Mouse (Mus musculus) ovary, postnatal 14 days (tissue): ENCODE results near the gene Mterf1b.
"Not testable (repeated sequence)": the region's sequence is repeated elsewhere in the genome, so short reads cannot be mapped to it uniquely, and the experiment has no call there.

Source experiments
- DNase-seq: peaks from one replicate; pipeline ENCODE4 v3.0.0; 2022; ENCODE audit warnings: low spot score

Gene Mterf1b

DNA sequence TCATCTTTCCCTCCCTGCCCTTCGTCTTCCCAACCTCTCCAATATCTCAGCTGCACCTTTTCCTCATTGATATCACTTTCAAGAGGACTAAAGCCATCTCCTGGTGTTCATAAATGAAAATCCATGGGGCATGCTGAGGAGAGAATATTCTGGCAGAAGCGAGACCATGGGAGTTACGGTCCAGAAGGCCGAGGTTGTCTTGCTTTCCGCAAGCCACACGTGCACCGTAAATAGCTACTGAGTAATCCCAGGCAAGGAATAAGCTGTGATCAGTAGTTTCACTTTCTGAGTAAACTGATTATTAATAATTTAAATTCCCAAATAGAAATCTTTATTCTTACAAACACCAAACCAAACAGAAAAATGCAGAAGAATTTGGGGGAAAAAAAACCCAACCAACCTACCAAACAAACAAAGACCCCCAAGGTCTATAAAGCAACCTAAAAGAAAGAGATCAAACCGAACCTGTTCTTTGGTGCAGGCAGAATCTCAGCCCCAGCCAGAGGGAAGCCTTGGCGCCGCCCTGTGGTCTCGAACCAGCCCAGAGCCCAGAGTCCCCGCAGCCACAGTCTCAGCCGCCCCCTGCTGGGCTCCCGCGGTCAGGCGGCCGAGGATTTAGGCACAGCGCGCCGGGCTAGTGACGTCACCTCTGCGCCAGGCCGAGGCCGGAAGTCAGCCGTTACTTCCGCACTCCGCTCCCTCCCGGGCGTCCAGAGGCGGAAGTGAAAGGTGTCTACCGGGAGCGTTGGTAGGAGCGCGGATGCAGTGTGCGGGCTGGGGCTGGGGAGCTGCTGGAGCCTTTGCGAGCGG is at the start of gene Mterf1b:
Gene Mterf1b (plus strand): TSS at position 697 of the 810 bp plus-strand sequence.
- not testable (repeated sequence) for DNase-seq

DNA sequence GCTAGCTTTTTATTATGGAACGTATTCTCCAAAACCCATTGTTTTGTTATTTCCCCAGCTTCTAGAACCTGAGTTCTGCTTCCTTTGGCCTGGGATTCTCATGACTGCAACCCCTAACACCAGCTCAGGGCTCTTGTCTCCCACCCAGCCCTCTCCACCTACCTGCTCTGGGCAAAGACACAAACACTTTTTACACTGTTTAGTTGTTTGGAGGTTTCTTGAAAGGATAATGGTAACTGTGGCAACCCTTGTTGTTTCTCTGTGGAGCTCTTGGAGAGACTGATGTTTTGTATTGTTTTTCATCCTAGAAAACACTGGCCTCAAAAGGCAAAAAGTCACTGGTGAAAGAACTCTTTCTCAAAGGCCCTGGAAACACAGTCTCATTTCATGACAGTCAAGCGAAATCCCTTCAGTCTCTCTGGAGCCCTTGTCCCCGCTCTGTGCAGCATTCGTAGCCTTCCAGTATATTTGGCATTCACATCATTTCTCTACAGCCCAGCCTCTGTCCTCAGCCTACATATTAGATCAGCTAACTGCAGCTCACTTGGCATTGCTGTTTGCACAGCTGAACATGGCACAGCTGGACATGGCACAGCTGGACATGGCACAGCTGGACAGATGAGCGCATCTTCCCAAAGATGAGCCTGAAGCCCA is 32.6 kb upstream of the Mterf1b start:
- DNase-seq, result not testable (repeated sequence)

DNA sequence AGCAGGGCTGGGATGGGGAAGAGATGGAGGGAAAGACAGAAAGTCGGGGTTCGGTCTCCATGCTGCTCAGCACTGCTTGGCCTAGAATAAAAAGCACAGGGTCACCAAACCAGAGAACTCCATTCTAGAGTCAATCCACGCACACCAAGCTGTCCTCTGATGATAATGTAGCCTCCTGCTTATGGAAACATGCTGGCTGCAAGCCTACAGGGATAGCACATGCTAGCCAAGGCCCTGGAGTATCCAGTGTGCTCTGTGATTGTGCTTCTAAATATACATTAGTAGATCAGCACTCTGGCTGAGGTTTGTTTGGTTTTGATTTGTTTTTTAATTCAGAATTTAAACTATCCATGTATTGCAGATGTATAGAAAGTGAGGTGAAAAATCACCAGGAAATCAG is 30.6 kb upstream of the Mterf1b start:
- no peak for DNase-seq

DNA sequence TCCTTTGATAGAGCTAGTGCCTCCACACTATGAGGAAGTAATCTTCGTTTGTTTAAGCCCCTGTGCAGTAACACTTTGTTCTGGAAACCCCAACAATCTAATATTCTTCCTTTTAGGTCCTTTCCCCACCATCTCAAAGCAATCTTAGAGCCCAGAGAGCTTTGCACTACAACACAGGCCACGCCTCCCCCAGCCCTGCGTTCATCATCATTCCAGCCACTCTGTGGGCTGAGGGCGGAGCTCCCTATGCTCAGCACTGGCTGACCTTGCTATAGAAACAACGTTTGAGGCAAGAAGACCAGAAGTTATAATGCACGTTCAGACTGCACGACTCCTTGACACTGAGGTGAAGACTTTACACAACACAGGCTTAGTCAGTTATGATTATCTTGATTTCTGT is 29.7 kb upstream of the Mterf1b start:
- no peak for DNase-seq

DNA sequence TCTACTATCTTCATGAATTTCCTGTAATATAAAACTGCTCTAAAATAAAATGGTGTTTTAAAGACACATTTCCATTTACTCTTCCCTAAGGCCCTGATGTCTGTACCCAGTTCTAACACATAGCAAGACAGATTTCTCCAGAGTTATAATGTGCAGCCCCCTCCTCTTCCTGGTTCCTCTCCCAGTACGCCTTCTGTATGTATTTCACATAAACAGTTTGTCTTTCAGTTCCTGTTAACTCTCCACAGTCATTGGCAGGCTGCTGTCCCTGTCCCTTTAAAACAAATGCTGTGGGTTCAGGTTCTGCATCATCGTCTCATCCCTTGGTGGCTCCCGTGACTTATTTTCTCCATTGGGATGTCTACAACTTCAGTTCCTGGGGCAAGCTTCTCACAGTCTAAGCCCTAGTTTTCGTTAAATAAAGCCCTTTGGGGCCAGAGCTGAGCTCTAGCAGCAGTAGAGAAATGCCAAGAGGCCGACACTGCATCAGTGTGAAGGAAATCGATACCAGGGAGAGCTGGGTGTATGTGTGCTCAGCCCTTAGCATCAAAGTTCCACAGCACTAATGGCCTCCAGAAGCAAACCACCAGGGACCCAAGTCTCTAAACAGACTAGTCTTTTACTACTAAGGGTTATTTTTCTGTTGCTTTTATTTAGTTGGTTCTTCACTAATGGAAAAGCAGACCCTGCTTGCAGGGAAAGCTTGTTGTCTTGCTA is 24.2 kb upstream of the Mterf1b start:
- DNase-seq, result not testable (repeated sequence)

DNA sequence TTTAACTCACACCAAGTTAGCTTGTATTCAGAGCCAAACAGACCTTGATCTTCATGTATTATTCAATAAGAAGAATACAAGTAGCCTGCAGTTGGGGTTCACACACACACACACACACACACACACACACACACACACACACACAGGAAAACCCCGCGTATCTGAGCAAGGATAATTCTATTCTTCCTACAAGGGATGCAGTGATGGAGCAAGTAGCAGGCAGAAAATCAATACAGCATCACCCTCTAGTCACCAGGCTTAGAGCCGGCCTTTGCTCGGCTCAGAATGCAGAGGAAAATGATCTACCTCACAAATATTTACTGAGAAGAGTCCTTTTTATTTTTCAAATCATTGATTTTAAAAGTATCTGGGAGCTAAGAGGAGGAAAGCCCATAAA is 23.6 kb upstream of the Mterf1b start:
- not testable (repeated sequence) for DNase-seq

DNA sequence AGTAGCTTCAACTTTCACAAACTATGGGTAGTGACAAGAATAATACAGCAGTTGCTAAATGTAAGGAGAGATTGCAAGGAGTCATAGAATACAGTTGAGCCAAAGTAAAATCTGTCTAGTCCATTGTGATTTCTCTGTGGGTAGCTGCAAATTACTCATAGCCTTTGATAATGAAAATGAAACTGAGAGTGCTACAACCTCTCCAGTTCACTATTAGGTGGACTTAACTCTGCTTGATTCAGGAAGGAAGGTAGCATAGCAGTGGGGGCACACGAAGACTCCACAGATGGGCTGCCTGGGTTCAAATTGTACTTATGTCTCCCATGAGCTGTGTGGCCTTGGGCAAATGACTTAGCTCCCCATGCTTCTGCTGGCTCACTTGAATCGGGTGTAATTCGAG is 15.7 kb upstream of the Mterf1b start:
- DNase-seq, result not testable (repeated sequence)

DNA sequence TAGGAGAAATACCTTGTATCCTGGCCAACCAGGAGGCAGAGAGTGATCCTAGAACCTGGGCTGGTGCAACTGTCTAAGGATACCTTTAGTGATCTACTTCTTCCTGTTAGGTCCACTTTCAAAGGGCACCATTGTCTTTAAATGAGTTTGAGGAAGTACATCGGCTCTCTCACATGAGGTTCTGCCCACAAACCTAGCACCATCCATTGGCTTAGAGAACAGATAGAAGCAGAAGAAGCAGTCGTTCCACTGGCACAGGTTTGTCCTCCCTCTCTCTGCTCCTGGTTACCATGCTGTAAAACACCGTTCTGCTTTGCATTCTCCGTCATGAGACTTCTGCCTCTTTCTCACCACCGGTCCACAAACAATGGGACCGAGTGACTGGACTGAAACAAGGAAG is 12.8 kb upstream of the Mterf1b start:
- no peak for DNase-seq

DNA sequence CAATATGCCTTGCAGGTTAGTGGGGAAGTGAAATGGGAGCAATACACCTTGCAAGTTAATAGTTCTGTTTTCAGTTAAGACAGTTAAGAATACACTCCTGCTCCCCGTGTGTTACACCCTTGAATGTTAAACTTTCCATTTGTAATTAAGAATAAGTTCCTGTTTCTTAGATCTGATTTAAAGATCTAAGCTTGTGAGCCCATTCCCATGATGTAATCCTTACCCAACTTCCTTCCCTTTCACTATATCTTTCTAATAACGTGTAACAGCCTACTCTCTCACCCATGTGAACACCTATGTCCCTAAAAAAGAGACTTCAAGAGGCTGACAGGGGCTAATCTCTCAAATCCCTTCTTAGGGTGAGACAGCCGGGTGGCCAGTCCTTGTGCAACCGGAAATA is 5.4 kb upstream of the Mterf1b start:
- DNase-seq, result no peak

DNA sequence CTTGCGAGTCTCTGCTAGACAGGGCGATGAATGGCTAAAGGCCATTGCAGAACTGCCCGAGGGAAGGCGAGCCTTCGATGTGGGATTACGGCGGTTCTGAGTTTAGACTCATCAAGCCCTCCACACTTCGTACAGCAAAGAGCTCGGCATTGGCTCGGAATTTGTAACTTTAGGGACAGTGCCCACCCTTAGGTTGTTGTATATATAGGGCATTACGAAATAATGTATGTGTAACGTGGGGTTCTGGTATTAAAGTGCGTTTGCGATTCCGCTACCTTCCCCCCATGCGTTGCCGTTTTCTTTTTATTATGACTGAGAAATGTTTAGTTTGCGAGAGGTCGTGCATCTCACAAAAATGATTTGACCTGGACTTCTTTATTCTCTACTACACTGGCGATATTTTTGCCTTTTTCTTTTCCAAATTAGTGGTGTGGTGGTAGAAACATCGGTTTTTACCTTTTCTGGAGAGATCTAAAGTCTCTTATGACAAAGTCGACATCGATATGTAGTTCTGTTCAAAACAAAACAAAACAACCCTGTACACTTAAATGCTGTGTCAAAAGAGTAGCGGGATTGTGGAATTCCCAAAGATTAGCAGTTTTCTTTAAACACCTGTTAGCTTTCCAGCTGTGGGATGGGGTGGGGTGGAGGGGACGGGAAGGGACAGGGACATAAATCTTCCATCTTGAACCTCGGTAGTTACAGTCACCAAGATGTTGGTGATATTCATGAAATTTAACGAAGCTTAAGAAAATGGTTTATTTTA is 497 bp downstream of the Mterf1b start:
- DNase-seq, result not testable (repeated sequence)

DNA sequence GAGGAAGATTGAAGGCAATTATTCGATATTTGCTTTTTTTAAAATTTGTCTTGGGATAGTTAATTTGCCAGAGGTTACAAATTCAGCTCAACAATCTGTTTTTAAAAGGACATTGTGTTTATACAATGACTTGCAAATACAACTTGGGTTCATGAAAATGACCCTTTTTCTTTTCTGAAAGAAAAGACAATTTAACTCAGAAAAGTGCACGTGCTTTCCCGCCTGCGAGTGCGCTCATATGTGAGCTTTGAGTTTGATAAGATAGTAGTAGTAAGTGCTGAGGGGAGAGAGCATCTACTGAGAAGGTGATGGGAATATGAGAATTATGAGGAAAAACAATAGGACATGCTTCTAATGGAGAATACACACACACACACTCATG is 1.1 kb downstream of the Mterf1b start:
- no peak for DNase-seq

DNA sequence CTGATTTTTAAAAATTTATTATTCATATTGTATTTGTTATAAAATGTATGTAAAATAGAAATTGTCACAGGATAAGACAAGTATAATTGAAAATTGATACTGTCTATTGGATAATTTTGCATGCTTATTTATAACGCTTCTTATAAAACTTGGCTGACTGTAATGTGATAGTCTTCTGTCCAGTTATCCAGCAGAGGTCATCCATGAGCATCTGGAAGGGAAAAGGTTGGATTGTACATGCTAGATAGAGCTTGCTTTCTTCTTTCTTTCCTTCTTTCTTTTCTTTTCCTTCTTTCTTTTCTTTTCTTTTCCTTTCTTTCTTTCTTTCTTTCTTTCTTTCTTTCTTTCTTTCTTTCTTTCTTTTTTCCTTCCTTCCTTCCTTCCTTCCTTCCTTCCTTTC is 2.0 kb downstream of the Mterf1b start:
- no peak for DNase-seq

DNA sequence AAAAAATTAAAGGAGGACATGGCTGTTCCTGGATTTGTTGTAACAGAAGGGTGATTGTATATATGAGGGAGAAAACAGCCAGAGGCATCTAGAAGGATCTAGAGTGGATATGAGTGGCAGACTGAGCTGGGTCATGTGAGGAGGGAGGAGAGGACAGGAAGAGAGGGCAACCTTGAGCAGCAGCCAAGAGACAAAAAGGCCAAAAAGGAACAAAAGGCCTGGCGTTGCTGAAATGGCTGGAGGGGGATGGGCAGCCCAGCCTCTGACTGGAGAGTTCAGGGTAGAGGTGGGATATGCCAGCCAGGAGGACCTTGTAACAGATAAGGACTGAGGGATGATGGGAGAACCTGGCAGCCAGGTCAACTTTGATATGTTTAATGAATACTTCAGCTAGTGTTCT is 2.9 kb downstream of the Mterf1b start:
- DNase-seq, result no peak

DNA sequence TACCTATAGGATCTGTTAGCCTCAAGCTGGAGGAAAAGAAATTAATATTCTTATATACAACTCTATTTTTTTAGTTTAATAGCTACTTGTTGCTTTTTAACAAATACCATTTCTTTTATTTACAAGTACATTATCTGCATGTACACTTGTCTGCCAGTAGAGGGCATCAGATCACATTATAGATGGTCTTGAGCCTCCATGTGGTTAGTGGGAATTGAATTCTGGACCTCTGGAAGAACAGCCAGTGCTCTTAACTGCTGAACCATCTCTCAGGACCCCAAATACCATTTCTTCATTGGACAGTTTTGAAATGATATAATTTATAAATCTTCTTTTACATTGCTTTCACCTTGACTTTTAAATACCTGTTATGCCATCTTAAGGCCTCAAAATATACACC is 9.2 kb downstream of the Mterf1b start:
- DNase-seq, result no peak

DNA sequence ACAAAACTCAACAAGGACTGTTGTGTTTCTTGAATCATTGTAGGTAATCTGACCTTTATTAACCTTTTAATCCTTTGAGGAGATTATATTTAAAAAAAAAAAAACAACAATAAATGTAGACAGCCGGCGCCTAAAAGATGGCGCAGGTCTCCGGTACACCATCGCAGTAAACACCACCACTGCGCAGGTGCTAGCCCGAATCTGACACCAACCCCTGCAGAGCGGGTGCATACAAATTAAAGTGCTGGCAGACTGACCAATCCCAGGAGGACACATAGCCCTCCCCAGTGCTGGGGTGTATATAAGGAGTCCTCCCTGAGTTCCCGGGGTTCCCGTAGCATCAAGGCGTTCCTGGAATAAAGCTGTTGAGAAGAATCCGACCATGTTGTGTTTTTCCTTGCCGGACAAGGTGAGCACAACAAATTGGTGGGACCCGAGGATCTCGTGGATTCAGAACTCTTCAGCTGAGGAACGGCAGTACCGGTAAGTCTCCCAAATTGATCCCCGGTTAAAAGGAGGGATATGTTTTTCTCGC is 10.2 kb downstream of the Mterf1b start:
- not testable (repeated sequence) for DNase-seq

DNA sequence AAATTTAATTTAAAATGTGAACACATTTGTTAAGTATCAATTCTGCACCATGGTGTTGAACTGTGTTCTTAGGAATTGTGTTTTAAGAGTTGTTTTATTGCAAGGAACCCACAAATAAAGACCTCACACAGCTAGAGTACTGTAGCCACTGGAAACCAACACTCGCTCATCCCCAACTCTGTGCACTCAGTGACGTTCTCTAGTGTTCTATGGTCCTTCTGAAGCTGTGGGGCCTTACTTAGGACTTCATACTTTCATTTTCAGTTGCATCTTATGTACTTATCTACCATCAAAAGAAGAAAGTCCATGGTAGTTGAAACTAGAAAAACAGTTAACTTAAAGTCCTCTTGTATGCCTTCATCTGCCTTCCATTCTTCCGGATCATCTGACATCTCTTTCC is 17.9 kb downstream of the Mterf1b start:
- not testable (repeated sequence) for DNase-seq

DNA sequence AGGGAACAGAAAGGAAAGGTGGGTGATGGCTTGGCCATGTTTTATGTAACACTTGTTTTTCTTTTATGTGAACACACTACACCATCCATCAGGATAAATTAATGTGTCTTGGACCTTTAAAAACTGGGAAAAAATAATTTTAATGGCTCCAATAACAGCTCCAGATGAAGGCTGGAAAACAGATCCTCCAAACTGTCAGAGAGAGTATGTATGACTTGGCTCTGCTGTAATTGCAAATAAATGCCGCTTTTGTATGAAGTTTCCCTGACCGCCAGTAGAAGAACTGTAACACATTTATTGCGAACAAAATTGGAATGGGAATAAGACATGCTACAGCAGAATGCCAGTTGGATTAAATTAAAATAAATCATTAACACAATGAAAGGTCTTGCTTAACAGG is 29.1 kb downstream of the Mterf1b start:
- DNase-seq, result no peak

DNA sequence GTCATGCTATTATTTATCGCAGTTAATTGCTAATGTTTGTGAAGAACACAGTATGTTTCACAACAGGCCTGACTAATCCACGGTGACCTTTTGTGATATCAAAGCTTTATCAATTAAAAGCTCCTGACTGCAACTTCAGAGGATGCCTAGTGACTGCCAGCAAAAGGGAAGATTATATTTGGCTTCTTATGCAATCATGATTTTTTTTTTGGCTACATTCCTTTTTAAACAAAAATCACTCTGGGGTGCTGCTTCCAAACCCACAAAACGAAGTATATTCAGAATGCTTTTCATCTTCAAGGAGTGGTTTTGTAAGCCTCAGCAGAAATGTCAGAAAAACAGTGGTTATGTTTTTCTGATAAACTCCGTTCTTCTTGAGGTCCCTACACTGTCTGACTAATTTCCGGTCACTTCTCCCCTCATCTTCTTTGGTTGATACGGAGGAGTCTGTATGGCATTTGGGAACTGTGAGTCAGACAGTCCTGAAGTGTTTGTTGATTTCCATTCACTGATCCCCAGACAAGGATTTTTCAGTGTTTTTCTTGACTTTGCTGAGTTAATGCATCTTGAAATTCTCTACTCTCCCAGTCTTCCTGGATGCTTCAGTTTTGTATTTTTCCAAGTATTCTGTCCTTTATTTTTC is 29.9 kb downstream of the Mterf1b start:
- no peak for DNase-seq

DNA sequence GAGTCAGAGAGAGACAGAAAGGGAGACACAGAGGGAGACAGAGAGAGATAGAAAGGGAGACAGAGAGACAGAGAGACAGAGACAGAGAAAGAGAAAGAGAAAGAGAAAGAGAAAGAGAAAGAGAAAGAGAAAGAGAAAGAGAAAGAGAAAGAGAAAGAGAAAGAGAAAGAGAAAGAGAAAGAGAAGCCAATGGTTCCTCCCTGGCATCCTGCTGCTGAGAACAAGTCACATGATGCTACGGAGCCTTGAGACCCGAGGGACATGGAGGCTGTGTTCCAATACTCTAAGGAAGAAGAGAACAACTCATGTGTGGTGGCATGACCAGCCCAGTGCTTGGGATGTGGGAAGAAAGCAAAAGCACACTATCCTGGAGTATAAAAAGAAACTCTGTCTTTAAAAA is 40.0 kb downstream of the Mterf1b start:
- no peak for DNase-seq

DNA sequence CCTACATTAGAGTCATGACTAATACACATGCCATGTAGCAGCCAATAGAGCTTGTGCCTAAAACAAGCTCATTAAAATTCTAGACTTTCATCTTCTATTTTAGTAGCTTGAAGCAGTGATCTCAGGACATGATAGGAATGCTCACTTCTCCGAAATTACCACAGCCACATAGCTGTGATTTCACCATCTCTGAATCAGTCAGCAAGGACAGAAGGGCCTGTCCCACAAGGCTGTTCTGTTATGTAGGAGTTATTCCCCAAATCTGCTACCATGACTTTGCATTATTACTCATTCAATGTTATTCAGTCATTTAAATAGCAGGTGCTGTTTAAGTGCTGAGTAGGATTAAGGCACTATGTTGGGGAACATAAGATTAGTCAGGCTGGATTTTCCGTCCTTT is 42.3 kb downstream of the Mterf1b start:
- no peak for DNase-seq

DNA sequence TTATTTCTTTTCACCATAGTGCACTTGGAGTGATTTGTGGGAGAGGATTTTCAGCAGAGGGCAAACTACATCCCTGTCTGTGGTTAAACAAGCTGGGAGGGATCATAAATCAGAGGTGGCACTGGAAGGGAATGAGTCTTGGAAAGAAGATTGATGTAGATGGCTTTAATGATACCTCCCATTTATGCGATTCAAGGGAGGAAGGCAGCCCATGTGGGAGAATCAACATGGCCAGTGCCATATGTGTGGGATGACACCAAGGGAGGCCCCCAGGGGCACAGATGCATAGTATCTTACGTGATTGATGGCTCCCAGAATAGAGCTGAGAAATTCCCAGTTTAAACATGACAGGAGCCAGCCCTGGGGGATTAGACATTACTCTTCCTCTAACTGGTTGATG is 48.0 kb downstream of the Mterf1b start:
- DNase-seq, result no peak

DNA sequence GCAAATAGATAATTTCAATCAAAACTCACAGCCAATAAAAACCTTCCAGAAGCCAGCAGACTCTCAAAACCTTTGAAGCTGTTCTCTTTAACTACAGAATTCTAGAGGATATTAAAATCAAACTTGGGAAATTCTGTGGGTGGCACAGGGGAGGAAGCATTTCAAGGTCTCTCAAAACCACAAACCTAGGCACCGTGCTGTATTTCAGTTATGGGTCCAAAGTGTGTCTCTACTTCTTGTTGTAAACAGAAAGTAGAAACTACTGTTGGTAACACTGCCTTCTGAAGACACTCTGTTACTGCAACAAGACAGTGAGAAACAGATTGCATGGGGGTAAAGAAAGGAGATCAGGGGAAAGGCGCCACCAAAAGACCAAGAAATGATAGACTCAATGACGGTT is 52.8 kb downstream of the Mterf1b start:
- no peak for DNase-seq
